Mouse (Mus musculus) limb, embryonic 15.5 days (tissue): ENCODE data around the gene Olfr743. TPM values are rescaled to one million over a fixed set of nuclear protein-coding genes. Genes with fewer than 3 reads are reported as not detected.
"Not testable (repeated sequence)": the region's sequence is repeated elsewhere in the genome, so short reads cannot be mapped to it uniquely, and the experiment has no call there.

Experiments
- ATAC-seq: fragments of 200-750 bp; cut with Nextera tagmentation; 2 replicates; pipeline ENCODE4 v1.8.0; 2017; ENCODE audit warnings: low read depth, moderate TSS enrichment; ENCODE audit not compliant: insufficient number of reproducible peaks, low FRiP score, low TSS enrichment
- H3K27ac ChIP-seq: fragments of 300-500 bp; sonication (generic); 2 replicates; pipeline ENCODE4 v1.5.1; 2015; ENCODE audit warnings: moderate library complexity, mild to moderate bottlenecking, inconsistent platforms
- H3K27me3 ChIP-seq: fragments of 300-500 bp; sonication (generic); 2 replicates; pipeline ENCODE4 v1.6.1; 2015; ENCODE audit warnings: inconsistent platforms
- H3K36me3 ChIP-seq: fragments of 300-500 bp; sonication (generic); 2 replicates; pipeline ENCODE4 v1.6.1; 2015; ENCODE audit warnings: inconsistent platforms
- H3K4me1 ChIP-seq: fragments of 300-500 bp; sonication (generic); 2 replicates; pipeline ENCODE4 v1.6.1; 2015; ENCODE audit warnings: inconsistent platforms
- H3K4me2 ChIP-seq: fragments of 300-500 bp; sonication (generic); 2 replicates; pipeline ENCODE4 v1.6.1; 2015; ENCODE audit warnings: mild to moderate bottlenecking, inconsistent platforms
- H3K4me3 ChIP-seq: fragments of 300-500 bp; sonication (generic); 2 replicates; pipeline ENCODE4 v1.5.1; 2015; ENCODE audit warnings: mild to moderate bottlenecking, inconsistent platforms
- H3K9ac ChIP-seq: fragments of 300-500 bp; sonication (generic); 2 replicates; pipeline ENCODE4 v1.6.1; 2015; ENCODE audit warnings: inconsistent platforms
- H3K9me3 ChIP-seq: fragments of 300-500 bp; sonication (generic); 2 replicates; pipeline ENCODE4 v1.6.1; 2016; ENCODE audit warnings: inconsistent platforms
- WGBS: fragments of 180-500 bp; shearing (Covaris S2); methylation state at CpG from one replicate; pipeline ENCODE4 v1.1.7; 2015; 5-methylcytosine and 5-hydroxymethylcytosine counted together
- polyA plus RNA-seq: library from polyadenylated mRNA; unstranded; fragments of >200 nt; fragmentation: Nextera tagmentation; extraction: Ambion mirVana; gene quantifications from 2 replicates; pipeline ENCODE4 v1.2.1, GENCODE M21; 2015

Gene Olfr743
- not detected in 2 replicates for polyA plus RNA-seq

GRCm38 (mm10) chr14:50521539-50521938 is at the start of gene Olfr743:
Gene Olfr743, plus strand, starts transcription at chr14:50521839.
- no peaks in the 10 kb centered on the region for H3K4me1 ChIP-seq
- H3K9me3 ChIP-seq, result no peaks in the 10 kb centered on the region
- no peak within 1 kb of the TSS for H3K4me3 ChIP-seq
- no peak within 1 kb of the TSS for H3K27ac ChIP-seq
- no peak within 1 kb of the TSS for H3K4me2 ChIP-seq
- no peak within 1 kb of the TSS for H3K9ac ChIP-seq
- H3K27me3 ChIP-seq, result no peaks in the 10 kb centered on the region
- no peaks in the 10 kb centered on the region for H3K36me3 ChIP-seq
- ATAC-seq, result no peak

- Histone ChIP-seq H3K27ac (no peak within 1 kb of the TSS), H3K4me3 (no peak within 1 kb of the TSS), H3K4me2 (no peak within 1 kb of the TSS), H3K27me3 (no peaks in the 10 kb centered on the region), H3K9me3 (no peaks in the 10 kb centered on the region), H3K9ac (no peak within 1 kb of the TSS), H3K4me1 (no peaks in the 10 kb centered on the region), H3K36me3 (no peaks in the 10 kb centered on the region)
- 72% methylated on average over 2 of the region's 2 CpGs for WGBS
- no peak for ATAC-seq
Observed at GRCm38 (mm10) chr14:50472438-50472837, 49.2 kb upstream of the Olfr743 start, which contains the start of gene Olfr741. Gene Olfr741, plus strand, starts transcription at chr14:50472738.

- Histone ChIP-seq H3K27ac (no peak overlapping the region), H3K4me2 (no peak overlapping the region), H3K4me3 (no peak overlapping the region), H3K9me3 (no peaks in the 10 kb centered on the region), H3K27me3 (no peaks in the 10 kb centered on the region), H3K36me3 (no peaks in the 10 kb centered on the region), H3K9ac (no peak overlapping the region), H3K4me1 (no peaks in the 10 kb centered on the region)
- WGBS, result 73% methylated on average over 2 of the region's 2 CpGs
- no peak for ATAC-seq
Observed at GRCm38 (mm10) chr14:50478406-50478805, 43.2 kb upstream of the Olfr743 start.

GRCm38 (mm10) chr14:50503300-50503699 is 18.3 kb upstream of the Olfr743 start, which contains the start of gene Olfr742:
Gene Olfr742, plus strand, starts transcription at chr14:50503600.
- Histone ChIP-seq H3K36me3 (no peaks in the 10 kb centered on the region), H3K4me1 (no peaks in the 10 kb centered on the region), H3K9ac (no peak within 1 kb of the TSS), H3K9me3 (no peaks in the 10 kb centered on the region), H3K4me2 (no peak within 1 kb of the TSS), H3K4me3 (no peak within 1 kb of the TSS), H3K27ac (no peak within 1 kb of the TSS), H3K27me3 (no peaks in the 10 kb centered on the region)
- 57% methylated on average over 2 of the region's 2 CpGs for WGBS
- ATAC-seq, result no peak

- 100% methylated on average over 2 of the region's 2 CpGs for WGBS
- Histone ChIP-seq H3K9me3 (no peaks in the 10 kb centered on the region), H3K4me1 (no peaks in the 10 kb centered on the region), H3K9ac (no peak overlapping the region), H3K27ac (no peak overlapping the region), H3K27me3 (no peaks in the 10 kb centered on the region), H3K4me2 (no peak overlapping the region), H3K4me3 (no peak overlapping the region), H3K36me3 (no peaks in the 10 kb centered on the region)
- no peak for ATAC-seq
Observed at GRCm38 (mm10) chr14:50552734-50553133, 31.1 kb downstream of the Olfr743 start.

- not testable (repeated sequence) for H3K4me1 ChIP-seq, H3K27ac ChIP-seq, H3K9ac ChIP-seq, H3K4me2 ChIP-seq, ATAC-seq, H3K9me3 ChIP-seq, H3K4me3 ChIP-seq, H3K36me3 ChIP-seq, H3K27me3 ChIP-seq
- WGBS, result 72% methylated on average over 1 of the region's 1 CpGs
Observed at GRCm38 (mm10) chr14:50573056-50573455, 51.4 kb downstream of the Olfr743 start.

Other genes with a start within 250 kb of the Olfr743 start
- gene Olfr732, start 237.6 kb upstream of the Olfr743 start, polyA plus RNA-seq, result not detected in 2 replicates
- gene Olfr733, start 220.3 kb upstream of the Olfr743 start, polyA plus RNA-seq, result not detected in 2 replicates
- gene Olfr734, start 195.1 kb upstream of the Olfr743 start, polyA plus RNA-seq, result not detected in 2 replicates
- not detected in 2 replicates for gene Olfr735, start 173.0 kb upstream of the Olfr743 start, polyA plus RNA-seq
- not detected in 2 replicates for gene Tlr11, start 163.9 kb upstream of the Olfr743 start, polyA plus RNA-seq
- gene Olfr736, start 140.7 kb upstream of the Olfr743 start, polyA plus RNA-seq, result not detected in 2 replicates
- gene Olfr738, start 114.3 kb upstream of the Olfr743 start, polyA plus RNA-seq, result not detected in 2 replicates
- not detected in 2 replicates for gene Olfr739, start 103.2 kb upstream of the Olfr743 start, polyA plus RNA-seq
- gene Olfr740, start 76.3 kb upstream of the Olfr743 start, polyA plus RNA-seq, result not detected in 2 replicates
- not detected in 2 replicates for gene Olfr741, start 49.1 kb upstream of the Olfr743 start, polyA plus RNA-seq
- not detected in 2 replicates for gene Olfr742, start 18.2 kb upstream of the Olfr743 start, polyA plus RNA-seq
- not detected in 2 replicates for gene Olfr744, start 93.0 kb downstream of the Olfr743 start, polyA plus RNA-seq
- not detected in 2 replicates for gene Olfr745, start 117.5 kb downstream of the Olfr743 start, polyA plus RNA-seq
- gene Olfr746, start 125.2 kb downstream of the Olfr743 start, polyA plus RNA-seq, result not detected in 2 replicates
- gene Olfr747, start 171.4 kb downstream of the Olfr743 start, polyA plus RNA-seq, result not detected in 2 replicates
- gene Olfr748, start 185.5 kb downstream of the Olfr743 start, polyA plus RNA-seq, result not detected in 2 replicates
- gene Olfr749, start 223.3 kb downstream of the Olfr743 start, polyA plus RNA-seq, result not detected in 2 replicates